Mouse (Mus musculus) bone marrow macrophage, adult 2 months (primary cell): ENCODE measurements around the gene Cyth1.

Experiments
- CTCF ChIP-seq: IDR thresholded peaks from 2 replicates; pipeline ENCODE4 v1.5.1; 2012; ENCODE audit warnings: low read depth, mild to moderate bottlenecking, low read length, moderate library complexity
- POLR2A ChIP-seq: IDR thresholded peaks from 2 replicates; pipeline ENCODE4 v1.6.1; 2012; ENCODE audit warnings: mild to moderate bottlenecking, low read depth, low read length, borderline replicate concordance

- no peak for TF ChIP-seq CTCF
- TF ChIP-seq POLR2A, result no peak
Measured at GRCm38 (mm10) chr11:118162245-118162644, 86.1 kb downstream of the Cyth1 start.
